Mouse (Mus musculus): ENCODE measurements at regions not wholly inside any gene's neighbourhood (a gene's known extent, or its start where the extent isn't known, plus 50 kb on each side); places are given as distances from the start of the nearest gene placed in this dataset.

GRCm38 (mm10) chr16:63016658-63017057 is 162.6 kb downstream of the Pros1 start:
- no peaks in the 10 kb centered on the region for H3K27me3 ChIP-seq (ENCODE audit: control insufficient read depth, insufficient read depth, low read length)
- no peak overlapping the region for H3K9ac ChIP-seq (replicated peaks; ENCODE audit: low read depth, low read length)
- H3K4me2 ChIP-seq (ENCODE audit: low read depth, low read length): no peak overlapping the region
- H3K4me3 ChIP-seq (ENCODE audit: low read depth, low read length): no peak overlapping the region
- H3K4me1 ChIP-seq (ENCODE audit: control insufficient read depth, insufficient read depth): no peaks in the 10 kb centered on the region
- no peaks in the 10 kb centered on the region for H3K9me3 ChIP-seq (replicated peaks; ENCODE audit: control insufficient read depth, low read length)
- DNase-seq (ENCODE audit: low spot score): no peak
- 72% methylated on average over 2 of the region's 2 CpGs for WGBS
- no peaks in the 10 kb centered on the region for H3K36me3 ChIP-seq (replicated peaks; ENCODE audit: control insufficient read depth, insufficient read depth, low read length)
- no peak for ATAC-seq (ENCODE audit: insufficient read depth, low read depth)
- TF ChIP-seq CTCF (IDR thresholded peaks at IDR 0.05; ENCODE audit: low read depth) (no peak), EP300 (IDR thresholded peaks at IDR 0.05; ENCODE audit: low read depth) (no peak)
- H3K27ac ChIP-seq (ENCODE audit: low read depth): no peak overlapping the region

GRCm38 (mm10) chr16:63030399-63030798 is 176.3 kb downstream of the Pros1 start:
- no peaks in the 10 kb centered on the region for H3K36me3 ChIP-seq (replicated peaks; ENCODE audit: control insufficient read depth, insufficient read depth, low read length)
- no peak for ATAC-seq (ENCODE audit: insufficient read depth, low read depth)
- H3K4me2 ChIP-seq (ENCODE audit: low read depth, low read length): no peak overlapping the region
- WGBS: 71% methylated on average over 4 of the region's 4 CpGs
- no peaks in the 10 kb centered on the region for H3K27me3 ChIP-seq (ENCODE audit: control insufficient read depth, insufficient read depth, low read length)
- no peaks in the 10 kb centered on the region for H3K4me1 ChIP-seq (ENCODE audit: control insufficient read depth, insufficient read depth)
- no peak overlapping the region for H3K27ac ChIP-seq (ENCODE audit: low read depth)
- no peak for TF ChIP-seq CTCF (IDR thresholded peaks at IDR 0.05; ENCODE audit: low read depth)
- TF ChIP-seq EP300 (IDR thresholded peaks at IDR 0.05; ENCODE audit: low read depth): no peak
- H3K4me3 ChIP-seq (ENCODE audit: low read depth, low read length): no peak overlapping the region
- no peaks in the 10 kb centered on the region for H3K9me3 ChIP-seq (replicated peaks; ENCODE audit: control insufficient read depth, low read length)
- no peak overlapping the region for H3K9ac ChIP-seq (replicated peaks; ENCODE audit: low read depth, low read length)
- no peak for DNase-seq (ENCODE audit: low spot score)

GRCm38 (mm10) chr16:63031035-63031434 is 176.9 kb downstream of the Pros1 start:
- Histone ChIP-seq H3K9ac (replicated peaks; ENCODE audit: low read depth, low read length) (no peak overlapping the region), H3K27me3 (ENCODE audit: control insufficient read depth, insufficient read depth, low read length) (no peaks in the 10 kb centered on the region), H3K4me1 (ENCODE audit: control insufficient read depth, insufficient read depth) (no peaks in the 10 kb centered on the region), H3K36me3 (replicated peaks; ENCODE audit: control insufficient read depth, insufficient read depth, low read length) (no peaks in the 10 kb centered on the region), H3K4me2 (ENCODE audit: low read depth, low read length) (no peak overlapping the region), H3K27ac (ENCODE audit: low read depth) (no peak overlapping the region), H3K4me3 (ENCODE audit: low read depth, low read length) (no peak overlapping the region), H3K9me3 (replicated peaks; ENCODE audit: control insufficient read depth, low read length) (no peaks in the 10 kb centered on the region)
- ATAC-seq (ENCODE audit: insufficient read depth, low read depth) (no peak), DNase-seq (ENCODE audit: low spot score) (no peak)
- 68% methylated on average over 5 of the region's 5 CpGs for WGBS
- TF ChIP-seq CTCF (IDR thresholded peaks at IDR 0.05; ENCODE audit: low read depth) (no peak), EP300 (IDR thresholded peaks at IDR 0.05; ENCODE audit: low read depth) (no peak)

- no peak overlapping the region for H3K9ac ChIP-seq (replicated peaks; ENCODE audit: low read depth, low read length)
- no peak overlapping the region for H3K27ac ChIP-seq (ENCODE audit: low read depth)
- TF ChIP-seq EP300 (IDR thresholded peaks at IDR 0.05; ENCODE audit: low read depth) (no peak), CTCF (IDR thresholded peaks at IDR 0.05; ENCODE audit: low read depth) (no peak)
- H3K9me3 ChIP-seq (replicated peaks; ENCODE audit: control insufficient read depth, low read length): no peaks in the 10 kb centered on the region
- H3K4me1 ChIP-seq (ENCODE audit: control insufficient read depth, insufficient read depth): no peaks in the 10 kb centered on the region
- no peaks in the 10 kb centered on the region for H3K36me3 ChIP-seq (replicated peaks; ENCODE audit: control insufficient read depth, insufficient read depth, low read length)
- H3K4me3 ChIP-seq (ENCODE audit: low read depth, low read length): no peak overlapping the region
- ATAC-seq (ENCODE audit: insufficient read depth, low read depth) (no peak), DNase-seq (ENCODE audit: low spot score) (no peak)
- no peaks in the 10 kb centered on the region for H3K27me3 ChIP-seq (ENCODE audit: control insufficient read depth, insufficient read depth, low read length)
- H3K4me2 ChIP-seq (ENCODE audit: low read depth, low read length): no peak overlapping the region
- 62% methylated on average over 6 of the region's 6 CpGs for WGBS
Measured at GRCm38 (mm10) chr16:63031802-63032201, 177.7 kb downstream of the Pros1 start.

- TF ChIP-seq EP300 (IDR thresholded peaks at IDR 0.05; ENCODE audit: low read depth): no peak
- TF ChIP-seq CTCF (IDR thresholded peaks at IDR 0.05; ENCODE audit: low read depth): no peak
- H3K4me3 ChIP-seq (ENCODE audit: low read depth, low read length): no peak overlapping the region
- H3K36me3 ChIP-seq (replicated peaks; ENCODE audit: control insufficient read depth, insufficient read depth, low read length): no peaks in the 10 kb centered on the region
- H3K27ac ChIP-seq (ENCODE audit: low read depth): no peak overlapping the region
- H3K4me1 ChIP-seq (ENCODE audit: control insufficient read depth, insufficient read depth): no peaks in the 10 kb centered on the region
- H3K27me3 ChIP-seq (ENCODE audit: control insufficient read depth, insufficient read depth, low read length): no peaks in the 10 kb centered on the region
- WGBS: 26% methylated on average over 1 of the region's 1 CpGs
- no peak overlapping the region for H3K4me2 ChIP-seq (ENCODE audit: low read depth, low read length)
- H3K9ac ChIP-seq (replicated peaks; ENCODE audit: low read depth, low read length): no peak overlapping the region
- DNase-seq (ENCODE audit: low spot score) (no peak), ATAC-seq (ENCODE audit: insufficient read depth, low read depth) (no peak)
- H3K9me3 ChIP-seq (replicated peaks; ENCODE audit: control insufficient read depth, low read length): no peaks in the 10 kb centered on the region
Measured at GRCm38 (mm10) chr16:63049100-63049499, 195.0 kb downstream of the Pros1 start.

GRCm38 (mm10) chr16:63062883-63063282 is 208.8 kb downstream of the Pros1 start:
- H3K9me3 ChIP-seq (replicated peaks; ENCODE audit: control insufficient read depth, low read length): no peaks in the 10 kb centered on the region
- H3K9ac ChIP-seq (replicated peaks; ENCODE audit: low read depth, low read length): no peak overlapping the region
- no peak overlapping the region for H3K4me3 ChIP-seq (ENCODE audit: low read depth, low read length)
- H3K36me3 ChIP-seq (replicated peaks; ENCODE audit: control insufficient read depth, insufficient read depth, low read length): no peaks in the 10 kb centered on the region
- ATAC-seq (ENCODE audit: insufficient read depth, low read depth) (no peak), DNase-seq (ENCODE audit: low spot score) (no peak)
- no peak for TF ChIP-seq EP300 (IDR thresholded peaks at IDR 0.05; ENCODE audit: low read depth)
- TF ChIP-seq CTCF (IDR thresholded peaks at IDR 0.05; ENCODE audit: low read depth): no peak
- H3K27ac ChIP-seq (ENCODE audit: low read depth): no peak overlapping the region
- H3K27me3 ChIP-seq (ENCODE audit: control insufficient read depth, insufficient read depth, low read length): no peaks in the 10 kb centered on the region
- H3K4me1 ChIP-seq (ENCODE audit: control insufficient read depth, insufficient read depth): no peaks in the 10 kb centered on the region
- H3K4me2 ChIP-seq (ENCODE audit: low read depth, low read length): no peak overlapping the region
